In genomic region chr4:114547658-114548448, GRCm38 (mm10) we compare ENCODE assay signal across 14 mouse cellular contexts.
A peak's percentile ranks its signal among the peaks of the same experiment; 100 is the strongest.
DNase-seq lines count a peak whose midpoint lies in the region; ATAC-seq and TF ChIP-seq lines count a peak whose summit lies in the region.
"Had no signal": no experiment of that assay in that cellular context is flagged by ENCODE, and none has a peak within 500 bp of the region (broad histone marks: within the 10 kb centered on the region; RNA-seq: fewer than 3 reads in every experiment).

No protein-coding gene starts in this region.

- H3K4me1 ChIP-seq in embryonic facial prominence, embryonic 14.5 days (ENCODE audit: control insufficient read depth, insufficient read depth, low read length) = no peaks in the 10 kb centered on the region
- H3K4me1 ChIP-seq in embryonic facial prominence, embryonic 10.5 days = peaks cover 12% of the 10 kb centered on the region
- H3K4me1 ChIP-seq in heart, embryonic 16.5 days (ENCODE audit: control insufficient read depth, insufficient read depth, low read length) = peaks cover 6% of the 10 kb centered on the region
- no peaks in the 10 kb centered on the region for H3K4me1 ChIP-seq in hindbrain, postnatal 0 days (ENCODE audit: insufficient read depth, low read length)

- no peak overlapping the region for H3K27ac ChIP-seq in embryonic facial prominence, embryonic 14.5 days (replicated peaks; ENCODE audit: low read depth, low read length)
- no peak overlapping the region for H3K27ac ChIP-seq in embryonic facial prominence, embryonic 10.5 days (replicated peaks)
- peak overlapping the region; percentile 72 for H3K27ac ChIP-seq in heart, embryonic 16.5 days (ENCODE audit: low read length)
- H3K27ac ChIP-seq in hindbrain, postnatal 0 days = no peak overlapping the region
- H3K27ac ChIP-seq: embryonic facial prominence, embryonic 13.5 days; liver, embryonic 12.5 days; stomach, postnatal 0 days had no signal

- H3K9ac ChIP-seq in embryonic facial prominence, embryonic 14.5 days (ENCODE audit: low read depth, low read length) = no peak overlapping the region
- H3K9ac ChIP-seq in heart, embryonic 16.5 days (ENCODE audit: low read length) = peak overlapping the region; percentile 23; the same call in 1 of the 2 replicates
- H3K9ac ChIP-seq in hindbrain, postnatal 0 days (replicated peaks; ENCODE audit: low read length) = no peak overlapping the region
- H3K9ac ChIP-seq: embryonic facial prominence, embryonic 13.5 days; liver, embryonic 12.5 days had no signal

- WGBS in embryonic facial prominence, embryonic 14.5 days = 63% methylated on average over 8 of the region's 8 CpGs
- WGBS in embryonic facial prominence, embryonic 10.5 days = 84% methylated on average over 8 of the region's 8 CpGs
- WGBS in heart, embryonic 16.5 days = 58% methylated on average over 8 of the region's 8 CpGs
- 72% methylated on average over 8 of the region's 8 CpGs for WGBS in hindbrain, postnatal 0 days

- H3K9me3 ChIP-seq in embryonic facial prominence, embryonic 14.5 days (ENCODE audit: control insufficient read depth, low read length) = no peaks in the 10 kb centered on the region
- no peaks in the 10 kb centered on the region for H3K9me3 ChIP-seq in embryonic facial prominence, embryonic 10.5 days
- no peaks in the 10 kb centered on the region for H3K9me3 ChIP-seq in heart, embryonic 16.5 days (replicated peaks; ENCODE audit: control insufficient read depth, low read length)
- no peaks in the 10 kb centered on the region for H3K9me3 ChIP-seq in hindbrain, postnatal 0 days (ENCODE audit: low read length)
- H3K9me3 ChIP-seq: embryonic facial prominence, embryonic 13.5 days; liver, embryonic 12.5 days had no signal

- no peak overlapping the region for H3K4me3 ChIP-seq in embryonic facial prominence, embryonic 14.5 days (ENCODE audit: low read depth, low read length)
- no peak overlapping the region for H3K4me3 ChIP-seq in embryonic facial prominence, embryonic 10.5 days
- H3K4me3 ChIP-seq in heart, embryonic 16.5 days (ENCODE audit: low read length) = no peak overlapping the region
- no peak overlapping the region for H3K4me3 ChIP-seq in hindbrain, postnatal 0 days (ENCODE audit: low read length)
- H3K4me3 ChIP-seq: embryonic facial prominence, embryonic 13.5 days; liver, embryonic 12.5 days had no signal

- H3K27me3 ChIP-seq in embryonic facial prominence, embryonic 14.5 days (replicated peaks; ENCODE audit: control insufficient read depth, insufficient read depth, low read length) = no peaks in the 10 kb centered on the region
- no peaks in the 10 kb centered on the region for H3K27me3 ChIP-seq in embryonic facial prominence, embryonic 10.5 days (replicated peaks; ENCODE audit: low read depth, poor library complexity, severe bottlenecking)
- no peaks in the 10 kb centered on the region for H3K27me3 ChIP-seq in heart, embryonic 16.5 days (ENCODE audit: control insufficient read depth, insufficient read depth, low read length)
- no peaks in the 10 kb centered on the region for H3K27me3 ChIP-seq in hindbrain, postnatal 0 days (ENCODE audit: insufficient read depth, low read length)
- H3K27me3 ChIP-seq: liver, embryonic 12.5 days had no signal

- H3K36me3 ChIP-seq in embryonic facial prominence, embryonic 14.5 days (ENCODE audit: control insufficient read depth, insufficient read depth, low read length) = no peaks in the 10 kb centered on the region
- H3K36me3 ChIP-seq in embryonic facial prominence, embryonic 10.5 days (replicated peaks) = no peaks in the 10 kb centered on the region
- no peaks in the 10 kb centered on the region for H3K36me3 ChIP-seq in heart, embryonic 16.5 days (ENCODE audit: control insufficient read depth, insufficient read depth)
- no peaks in the 10 kb centered on the region for H3K36me3 ChIP-seq in hindbrain, postnatal 0 days (ENCODE audit: insufficient read depth, low read length)
- H3K36me3 ChIP-seq: embryonic facial prominence, embryonic 13.5 days; liver, embryonic 12.5 days had no signal

- no peak for ATAC-seq in embryonic facial prominence, embryonic 14.5 days (ENCODE audit: low read depth)
- peak; percentile 65; the same call in 1 of the 2 replicates for ATAC-seq in heart, embryonic 16.5 days (replicated peaks; ENCODE audit: extremely low read depth, insufficient read depth, low FRiP score)
- no peak for ATAC-seq in hindbrain, postnatal 0 days
- ATAC-seq: liver, embryonic 12.5 days had no signal

- no peak overlapping the region for H3K4me2 ChIP-seq in embryonic facial prominence, embryonic 14.5 days (ENCODE audit: low read depth, low read length)
- H3K4me2 ChIP-seq in heart, embryonic 16.5 days (ENCODE audit: low read depth, low read length) = no peak overlapping the region
- no peak overlapping the region for H3K4me2 ChIP-seq in hindbrain, postnatal 0 days (ENCODE audit: low read depth, low read length)
- H3K4me2 ChIP-seq: embryonic facial prominence, embryonic 13.5 days; liver, embryonic 12.5 days had no signal

- peak; percentile 38 for DNase-seq in embryonic facial prominence, embryonic 14.5 days (ENCODE audit: low spot score)
- no peak for DNase-seq in embryonic facial prominence, embryonic 10.5 days (ENCODE audit: low spot score)
- peak; percentile 6 for DNase-seq in layer of hippocampus, adult 11-12 months (ENCODE audit: low spot score)
- no peak for DNase-seq in layer of hippocampus, postnatal 25 days (ENCODE audit: extremely low spot score in 1 of 2, low spot score in 1 of 2)
- peak; percentile 41 for DNase-seq in lung, postnatal 10 days
- DNase-seq in hindbrain, postnatal 0 days (ENCODE audit: low spot score) = no peak
- DNase-seq in c-Kit-positive CD71-positive TER-119-positive erythroid progenitor cells, embryonic 14.5 days (ENCODE audit: low spot score) = no peak
- DNase-seq: adrenal gland, postnatal 36 days; cerebellum, adult 9-10 months; kidney, adult 18-20 months had no signal

- TF ChIP-seq CTCF in hindbrain, postnatal 0 days (IDR thresholded peaks at IDR 0.05; ENCODE audit: low read depth) = no peak

Comparison
In these comparisons a context has a peak if more than half of its experiments do, and no peak if none do; other contexts are left out.
1. DNase-seq: peak in embryonic facial prominence, embryonic 14.5 days (single experiment), layer of hippocampus, adult 11-12 months (single experiment) and lung, postnatal 10 days (single experiment); none in embryonic facial prominence, embryonic 10.5 days (single experiment), layer of hippocampus, postnatal 25 days (0 of 2), hindbrain, postnatal 0 days (single experiment) and c-Kit-positive CD71-positive TER-119-positive erythroid progenitor cells, embryonic 14.5 days (single experiment).